Mouse (Mus musculus): Measurements from ENCODE around the gene Iqcc. TPM values are rescaled to one million over a fixed set of nuclear protein-coding genes. Genes with fewer than 3 reads are reported as not detected.

The Iqcc gene
- polyA plus RNA-seq, 1 experiment from 2014 or later: 32.8 TPM

DNA sequence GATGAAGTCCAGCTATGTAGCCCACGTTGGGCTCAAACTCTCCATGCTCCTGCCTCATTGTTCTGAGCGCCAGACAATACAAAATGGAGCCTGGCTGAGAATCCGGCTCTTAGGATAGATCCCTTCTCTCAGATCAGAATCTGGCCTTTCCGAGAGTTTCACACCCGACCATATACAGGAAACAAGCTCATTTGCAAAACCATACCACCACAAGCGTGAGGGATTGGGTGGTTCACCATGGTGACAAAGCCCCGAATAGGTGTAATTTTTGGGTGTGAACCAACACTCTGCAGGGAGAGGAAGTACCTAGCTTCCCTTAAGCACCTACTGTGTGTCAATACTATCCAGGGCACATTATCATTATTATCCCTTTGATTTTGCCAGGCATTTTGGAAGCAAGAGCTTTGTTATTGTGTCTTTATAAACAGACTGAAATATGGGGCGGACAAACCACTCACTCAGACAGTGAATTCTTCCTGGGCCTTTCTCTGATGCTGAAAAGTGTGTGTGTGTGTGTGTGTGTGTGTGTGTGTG, 47.3 kb downstream of the Iqcc start:
- WGBS: 80% methylated on average over 8 of the region's 8 CpGs
- peaks cover 9% of the 10 kb centered on the region for H3K4me1 ChIP-seq
- no peak for DNase-seq (ENCODE audit: low spot score)

GRCm38 (mm10) chr4:129570028-129570427, 48.9 kb downstream of the Iqcc start:
- no peaks in the 10 kb centered on the region for H3K36me3 ChIP-seq
- 91% methylated on average over 6 of the region's 6 CpGs for WGBS
- peaks cover 1% of the 10 kb centered on the region; the same call in 1 of the 2 replicates for H3K4me1 ChIP-seq
- H3K27ac ChIP-seq (replicated peaks): no peak overlapping the region
- no peak overlapping the region for H3K4me3 ChIP-seq
- no peaks in the 10 kb centered on the region for H3K9me3 ChIP-seq (replicated peaks)
- no peaks in the 10 kb centered on the region for H3K27me3 ChIP-seq (ENCODE audit: low read depth, poor library complexity, severe bottlenecking)
- no peak for DNase-seq (ENCODE audit: low spot score)

More for the DNA sequence above, 47.3 kb downstream of the Iqcc start:
- H3K36me3 ChIP-seq: no peaks in the 10 kb centered on the region
- H3K27me3 ChIP-seq (ENCODE audit: low read depth, poor library complexity, severe bottlenecking): 0 out of 2 replicates have a peak, but pooled peaks cover under 1% of the 10 kb centered on the region
- H3K27ac ChIP-seq (replicated peaks): no peak overlapping the region
- no peaks in the 10 kb centered on the region for H3K9me3 ChIP-seq (replicated peaks)
- no peak overlapping the region for H3K4me3 ChIP-seq

DNA sequence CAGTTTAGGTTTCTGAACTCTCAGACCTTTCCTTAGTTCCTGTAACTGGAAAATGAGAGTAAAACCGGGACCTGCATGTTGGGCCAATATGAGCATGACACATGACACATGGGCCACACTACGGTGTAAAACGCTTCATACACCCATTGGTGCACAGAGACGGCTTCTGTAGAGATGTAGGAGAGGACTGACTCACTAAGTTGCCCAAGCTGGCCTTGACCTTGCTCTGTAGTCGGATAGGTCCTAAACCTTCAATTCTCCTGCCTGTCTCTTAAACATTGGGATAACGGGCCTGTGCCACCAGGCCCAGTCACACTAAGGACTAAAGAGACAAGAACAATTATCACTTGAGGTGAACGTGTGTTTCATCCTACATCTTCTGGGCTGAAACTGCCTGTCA, 50.5 kb downstream of the Iqcc start:
- Histone ChIP-seq H3K36me3 (no peaks in the 10 kb centered on the region), H3K9me3 (replicated peaks) (no peaks in the 10 kb centered on the region), H3K4me1 (peaks cover 6% of the 10 kb centered on the region), H3K27me3 (ENCODE audit: low read depth, poor library complexity, severe bottlenecking) (no peaks in the 10 kb centered on the region), H3K4me3 (no peak overlapping the region), H3K27ac (replicated peaks) (no peak overlapping the region)
- WGBS: 94% methylated on average over 7 of the region's 7 CpGs
- no peak for DNase-seq (ENCODE audit: low spot score)

DNA sequence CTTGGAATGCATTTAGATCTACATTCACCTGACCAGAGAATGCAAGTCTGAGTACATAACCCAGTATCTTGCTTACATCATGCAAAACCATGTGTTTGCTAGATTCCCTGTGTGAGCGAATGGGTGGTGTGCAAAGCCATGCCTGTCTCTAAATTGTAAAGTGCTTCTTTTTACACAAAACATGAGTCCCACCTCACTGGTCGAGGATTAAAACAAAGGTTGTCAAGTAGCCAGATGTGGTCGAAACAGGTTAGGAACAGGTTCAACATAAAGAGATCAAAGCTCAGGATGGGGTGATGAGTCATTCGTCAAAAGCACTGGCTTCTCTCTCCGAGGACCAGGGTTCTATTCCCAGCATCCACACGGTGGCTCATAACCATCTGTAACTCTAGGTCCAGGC, 53.8 kb downstream of the Iqcc start:
- WGBS: 86% methylated on average over 6 of the region's 6 CpGs
- Histone ChIP-seq H3K27ac (replicated peaks) (no peak overlapping the region), H3K36me3 (no peaks in the 10 kb centered on the region), H3K9me3 (replicated peaks) (no peaks in the 10 kb centered on the region), H3K4me1 (peaks cover 7% of the 10 kb centered on the region), H3K4me3 (no peak overlapping the region), H3K27me3 (ENCODE audit: low read depth, poor library complexity, severe bottlenecking) (no peaks in the 10 kb centered on the region)
- DNase-seq (ENCODE audit: low spot score): no peak

Other genes with a start within 250 kb of the Iqcc start
- gene Zbtb8a, start 241.0 kb downstream of the Iqcc start, polyA plus RNA-seq (2016; fragmentation: Nextera tagmentation; extraction: Ambion mirVana): 7.5 and 9.4 TPM in 2 replicates
- 1.3 and 1.6 TPM in 2 replicates for gene Zbtb8b, start 178.2 kb downstream of the Iqcc start, polyA plus RNA-seq (2016; fragmentation: Nextera tagmentation; extraction: Ambion mirVana)
- 20.2 and 25.0 TPM in 2 replicates for gene Bsdc1, start 157.5 kb downstream of the Iqcc start, polyA plus RNA-seq (2016; fragmentation: Nextera tagmentation; extraction: Ambion mirVana)
- gene Tssk3, start 128.1 kb downstream of the Iqcc start, polyA plus RNA-seq (2016; fragmentation: Nextera tagmentation; extraction: Ambion mirVana): not detected in 2 replicates
- not detected in 2 replicates for gene Fam229a, start 127.9 kb downstream of the Iqcc start, polyA plus RNA-seq (2016; fragmentation: Nextera tagmentation; extraction: Ambion mirVana)
- gene Marcksl1, start 105.5 kb downstream of the Iqcc start, polyA plus RNA-seq (2016; fragmentation: Nextera tagmentation; extraction: Ambion mirVana): 1,603 and 1,647 TPM in 2 replicates
- 276 and 278 TPM in 2 replicates for gene Hdac1, start 76.4 kb downstream of the Iqcc start, polyA plus RNA-seq (2016; fragmentation: Nextera tagmentation; extraction: Ambion mirVana)
- 4.7 and 7.2 TPM in 2 replicates for gene Lck, start 45.5 kb downstream of the Iqcc start, polyA plus RNA-seq (2016; fragmentation: Nextera tagmentation; extraction: Ambion mirVana)
- 0.50 and 1.5 TPM in 2 replicates for gene Fam167b, start 40.5 kb downstream of the Iqcc start, polyA plus RNA-seq (2016; fragmentation: Nextera tagmentation; extraction: Ambion mirVana)
- gene Eif3i, start 18.5 kb downstream of the Iqcc start, polyA plus RNA-seq (2016; fragmentation: Nextera tagmentation; extraction: Ambion mirVana): 261 and 293 TPM in 2 replicates
- gene Tmem234, start 18.4 kb downstream of the Iqcc start, polyA plus RNA-seq (2016; fragmentation: Nextera tagmentation; extraction: Ambion mirVana): 226 and 231 TPM in 2 replicates
- 2.1 and 2.9 TPM in 2 replicates for gene Dcdc2b, start 4.8 kb downstream of the Iqcc start, polyA plus RNA-seq (2016; fragmentation: Nextera tagmentation; extraction: Ambion mirVana)
- 58.6 and 74.5 TPM in 2 replicates for gene Ccdc28b, start 4.8 kb upstream of the Iqcc start, polyA plus RNA-seq (2016; fragmentation: Nextera tagmentation; extraction: Ambion mirVana)
- gene Txlna, start 22.0 kb upstream of the Iqcc start, polyA plus RNA-seq (2016; fragmentation: Nextera tagmentation; extraction: Ambion mirVana): 104 and 107 TPM in 2 replicates
- gene Kpna6, start 53.7 kb upstream of the Iqcc start, polyA plus RNA-seq (2016; fragmentation: Nextera tagmentation; extraction: Ambion mirVana): 14.7 and 16.0 TPM in 2 replicates
- gene Tmem39b, start 77.7 kb upstream of the Iqcc start, polyA plus RNA-seq (2016; fragmentation: Nextera tagmentation; extraction: Ambion mirVana): 15.1 and 17.4 TPM in 2 replicates
- gene Khdrbs1, start 123.2 kb upstream of the Iqcc start, polyA plus RNA-seq (2016; fragmentation: Nextera tagmentation; extraction: Ambion mirVana): 152 and 162 TPM in 2 replicates
- 307 and 309 TPM in 2 replicates for gene Ptp4a2, start 192.1 kb upstream of the Iqcc start, polyA plus RNA-seq (2016; fragmentation: Nextera tagmentation; extraction: Ambion mirVana)

Measured in midbrain, embryonic 10.5 days (tissue).